Mouse (Mus musculus): ENCODE measurements around the gene Aym1. TPM values are rescaled to one million over a fixed set of nuclear protein-coding genes. Genes with fewer than 3 reads are reported as not detected.
"Not testable (repeated sequence)": the region's sequence is repeated elsewhere in the genome, so short reads cannot be mapped to it uniquely, and the experiment has no call there.

Gene Aym1
- total RNA-seq, 2 experiments from 2014 or later: not detected

DNA sequence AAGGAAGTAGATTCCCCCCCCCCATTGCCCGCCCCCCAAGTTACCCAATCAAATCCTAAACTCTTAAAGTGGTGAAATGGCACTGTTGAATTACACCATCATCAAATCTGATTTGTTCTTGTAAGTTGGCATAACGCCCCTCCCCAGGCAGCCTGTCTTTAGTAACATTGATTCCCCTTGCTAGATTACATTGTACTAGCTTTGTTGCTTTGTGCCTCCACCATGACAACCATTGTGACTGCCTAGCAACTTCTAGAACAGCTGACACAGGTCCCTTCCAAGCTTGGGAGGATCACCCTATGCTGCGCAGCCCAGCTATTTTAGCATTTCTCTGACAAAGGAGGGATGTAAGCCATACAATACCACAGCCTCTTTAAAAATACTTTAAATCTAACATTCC, 5.3 kb upstream of the Aym1 start:
- intact Hi-C loops (cut with DNase I): no loop called here
- no peak for DNase-seq

DNA sequence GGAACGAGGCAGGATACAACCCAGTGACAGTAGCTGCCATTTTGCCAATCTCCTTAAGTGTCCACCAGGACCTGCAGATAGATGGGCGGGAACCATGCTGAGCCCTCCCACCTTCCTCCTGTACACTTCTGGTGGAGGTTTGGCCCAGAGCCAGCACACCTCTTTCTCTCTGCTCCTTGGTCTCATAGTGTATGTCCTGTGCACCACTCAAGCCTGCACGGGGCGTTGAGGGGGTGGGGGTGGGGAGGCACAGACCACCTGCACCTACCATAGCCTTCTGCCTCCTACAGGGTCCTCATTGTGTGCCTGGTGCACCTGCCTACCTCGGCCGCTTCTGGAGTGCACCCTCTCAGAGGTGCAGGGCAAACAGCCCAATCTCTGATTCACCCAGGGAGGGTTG, 4.5 kb upstream of the Aym1 start:
- intact Hi-C loops (cut with DNase I): no loop called here
- DNase-seq: no peak

DNA sequence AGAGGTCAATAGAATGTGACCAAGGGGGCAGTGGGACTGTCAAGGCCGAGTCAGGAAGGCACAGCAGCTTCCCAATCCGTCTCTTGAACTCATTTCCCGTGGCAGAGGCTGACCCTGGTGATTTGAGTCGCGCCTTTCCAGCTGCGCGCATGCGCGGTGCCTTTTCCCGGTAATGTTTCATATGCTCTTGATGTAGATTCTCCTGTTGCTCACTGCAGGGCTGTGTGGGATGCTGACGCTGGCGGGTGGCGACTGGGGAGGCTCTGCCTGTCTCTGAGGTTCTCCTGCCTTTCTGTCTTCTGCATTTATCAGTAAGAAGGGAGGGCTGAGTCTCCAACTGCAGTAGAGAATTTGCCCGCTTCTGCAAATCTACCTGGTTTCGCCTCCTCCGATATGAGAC, 2.8 kb upstream of the Aym1 start:
- intact Hi-C loops (cut with DNase I): no loop called here
- no peak for DNase-seq

DNA sequence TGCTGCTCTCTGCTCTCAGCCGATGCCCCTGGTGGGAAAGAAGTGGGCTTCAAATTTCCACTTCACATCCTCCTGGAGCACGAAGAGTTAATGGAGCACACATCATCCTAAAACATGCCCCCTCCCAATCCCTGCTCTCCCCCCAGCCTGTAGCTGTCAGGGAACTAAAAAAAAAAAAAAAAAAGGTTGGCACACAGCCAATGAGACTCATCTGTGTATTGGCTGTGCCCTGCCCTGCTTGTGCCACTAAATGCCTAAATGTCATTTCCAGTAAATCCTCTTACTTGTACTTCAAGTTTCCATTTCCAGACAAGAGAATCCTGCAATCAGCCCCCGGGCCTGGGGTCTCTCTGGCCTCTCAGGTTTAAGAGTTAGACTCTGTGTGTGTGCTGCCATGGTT, 562 bp downstream of the Aym1 start:
- intact Hi-C loops (cut with DNase I): no loop called here
- DNase-seq: no peak

DNA sequence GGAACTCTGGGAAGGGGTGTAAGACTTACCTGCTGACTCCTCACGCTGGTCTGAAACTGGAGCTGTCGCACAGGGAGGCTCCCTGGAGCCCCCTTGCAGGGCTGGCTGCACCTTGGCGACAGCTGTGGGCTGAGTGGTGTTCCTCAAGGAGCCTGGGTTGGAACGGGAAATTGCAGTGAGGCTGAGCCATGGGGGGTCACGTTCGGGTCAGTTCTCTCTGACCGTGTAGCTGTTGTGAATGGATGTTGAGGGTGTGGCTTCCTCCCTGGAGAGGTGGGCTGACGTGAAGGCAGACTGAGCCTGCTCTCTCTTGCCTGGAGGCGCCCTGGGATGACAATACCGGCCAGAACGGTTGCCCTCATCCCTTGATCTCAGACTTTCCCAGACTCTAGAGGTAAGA, 1.7 kb downstream of the Aym1 start:
- intact Hi-C loops (cut with DNase I): no loop called here
- no peak for DNase-seq

DNA sequence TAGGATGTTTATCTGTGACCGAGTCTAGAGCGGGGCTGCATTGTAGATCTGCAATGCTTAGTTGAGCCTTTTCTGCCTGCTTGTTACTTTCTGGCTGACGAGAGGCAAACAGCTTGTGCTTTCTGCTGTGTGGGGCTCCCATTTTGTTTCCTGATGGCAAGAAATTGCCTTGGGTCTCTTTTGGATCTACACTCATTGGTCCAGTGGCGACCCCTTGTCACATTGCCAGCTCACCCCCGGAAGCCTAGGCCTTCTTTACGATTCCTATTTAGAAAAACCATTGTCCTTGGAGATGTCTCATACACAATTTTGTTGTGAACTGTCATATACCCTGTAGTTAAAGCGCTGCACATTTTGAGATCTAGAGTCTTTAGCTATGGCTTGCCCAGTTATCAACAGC, 4.2 kb downstream of the Aym1 start:
- intact Hi-C loops (cut with DNase I): loop anchor here (10.0 kb wide), 1 partner anchor 454 kb away; no protein-coding TSS in a partner anchor
- DNase-seq: no peak

DNA sequence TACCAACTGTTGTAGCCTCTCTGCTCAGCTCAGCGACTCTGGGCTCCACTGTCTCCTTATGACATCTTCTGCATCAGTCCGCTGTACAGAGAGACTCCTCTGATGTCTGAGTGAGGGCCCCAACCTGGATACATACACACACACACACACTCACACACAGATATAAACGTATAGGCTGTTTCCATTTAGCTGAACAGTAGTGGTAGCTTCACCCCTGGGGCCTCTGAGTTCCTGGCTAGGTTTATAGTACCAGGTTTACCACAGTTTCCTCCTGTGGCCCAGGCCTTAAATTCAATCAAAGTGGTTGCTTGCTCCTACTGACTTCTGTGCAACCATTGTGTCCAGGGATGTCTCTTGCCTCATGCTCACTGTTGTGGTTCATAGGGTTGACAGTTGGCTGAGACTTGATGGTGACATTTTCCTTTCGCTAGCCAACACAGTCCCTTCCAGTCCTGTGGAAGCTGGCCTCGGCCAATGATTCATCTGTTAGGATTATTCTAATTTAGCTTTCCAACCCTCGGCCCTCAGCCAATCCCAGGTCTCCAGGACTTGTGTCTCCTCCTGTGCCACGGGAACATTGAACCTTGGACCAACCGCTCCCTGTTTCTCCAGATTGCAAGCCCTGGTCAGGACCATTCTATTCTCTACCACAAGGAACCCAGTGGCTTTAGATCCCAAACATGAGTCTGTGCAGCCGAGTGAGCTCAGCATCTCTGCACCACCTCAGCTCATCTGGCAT, 5.3 kb downstream of the Aym1 start:
- intact Hi-C loops (cut with DNase I): loop anchor here (10.0 kb wide), 1 partner anchor 452 kb away; no protein-coding TSS in a partner anchor
- DNase-seq: no peak

DNA sequence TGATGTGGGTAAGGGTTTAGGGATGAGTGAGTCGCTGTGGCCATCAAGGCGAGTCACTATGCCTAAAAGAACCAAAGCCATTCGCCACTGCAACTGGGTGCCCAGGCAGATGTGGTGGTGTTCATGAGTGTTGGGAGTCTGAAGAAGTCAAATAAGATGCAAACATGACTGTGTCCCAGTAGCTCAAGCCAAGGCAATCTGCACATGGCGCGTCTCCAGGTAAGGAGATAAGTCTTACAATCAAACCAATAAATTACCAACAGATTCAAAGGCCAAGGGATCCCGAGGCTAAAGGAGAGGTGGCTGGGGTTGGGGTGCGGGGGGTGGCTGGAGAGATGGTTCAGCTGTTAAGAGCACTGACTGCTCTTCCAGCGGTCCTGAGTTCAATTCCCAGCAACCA, 6.1 kb downstream of the Aym1 start:
- intact Hi-C loops (cut with DNase I): loop anchor here (10.0 kb wide), 1 partner anchor 452 kb away; no protein-coding TSS in a partner anchor
- no peak for DNase-seq

DNA sequence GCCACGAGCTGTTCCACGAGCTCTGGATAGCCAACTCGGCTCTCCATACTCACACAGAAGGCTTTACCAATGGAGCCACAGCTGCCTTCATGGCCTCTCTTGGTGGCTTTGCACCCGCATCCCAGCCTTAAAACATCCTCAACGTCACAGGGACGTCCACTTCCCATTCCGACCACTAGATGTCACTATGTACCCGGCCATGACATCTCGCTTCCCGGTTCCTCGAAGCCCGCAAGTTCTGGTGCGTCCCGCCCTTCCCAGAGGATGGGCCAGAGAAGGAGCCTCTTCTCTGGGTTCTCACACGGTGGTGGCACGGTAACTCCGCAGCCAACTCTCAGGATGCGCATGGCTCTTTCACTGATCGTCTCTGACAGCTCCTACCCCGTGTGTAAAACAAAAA, 8.8 kb downstream of the Aym1 start:
- peak; percentile 57 to 59 for DNase-seq
- intact Hi-C loops (cut with DNase I): loop anchor here (2.0 to 10.0 kb wide), 2 partner anchors 359 to 449 kb away; partner anchors contain the start of gene 1700069L16Rik

DNA sequence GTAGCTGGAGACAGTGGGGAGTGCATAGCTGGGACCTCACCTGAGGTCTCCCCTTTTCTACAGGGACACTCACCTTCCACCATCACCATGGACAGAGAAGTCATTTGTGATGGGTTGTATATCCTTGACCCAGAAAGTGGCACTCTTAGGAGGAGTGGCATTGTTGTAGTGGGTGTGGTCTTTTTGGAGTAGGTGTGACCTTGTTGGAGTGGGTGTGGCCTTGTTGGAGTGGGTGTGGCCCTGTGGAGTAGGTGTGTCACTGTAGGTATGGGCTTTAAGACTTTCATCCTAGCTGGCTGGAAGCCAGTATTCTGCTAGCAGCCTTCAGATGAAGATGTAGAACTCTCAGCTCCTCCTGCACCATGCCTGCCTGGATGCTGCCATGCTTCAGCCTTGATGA, 10.6 kb downstream of the Aym1 start:
- intact Hi-C loops (cut with DNase I): loop anchor here (2.0 to 10.0 kb wide), 2 partner anchors 357 to 447 kb away; partner anchors contain the start of gene 1700069L16Rik
- DNase-seq: not testable (repeated sequence)

DNA sequence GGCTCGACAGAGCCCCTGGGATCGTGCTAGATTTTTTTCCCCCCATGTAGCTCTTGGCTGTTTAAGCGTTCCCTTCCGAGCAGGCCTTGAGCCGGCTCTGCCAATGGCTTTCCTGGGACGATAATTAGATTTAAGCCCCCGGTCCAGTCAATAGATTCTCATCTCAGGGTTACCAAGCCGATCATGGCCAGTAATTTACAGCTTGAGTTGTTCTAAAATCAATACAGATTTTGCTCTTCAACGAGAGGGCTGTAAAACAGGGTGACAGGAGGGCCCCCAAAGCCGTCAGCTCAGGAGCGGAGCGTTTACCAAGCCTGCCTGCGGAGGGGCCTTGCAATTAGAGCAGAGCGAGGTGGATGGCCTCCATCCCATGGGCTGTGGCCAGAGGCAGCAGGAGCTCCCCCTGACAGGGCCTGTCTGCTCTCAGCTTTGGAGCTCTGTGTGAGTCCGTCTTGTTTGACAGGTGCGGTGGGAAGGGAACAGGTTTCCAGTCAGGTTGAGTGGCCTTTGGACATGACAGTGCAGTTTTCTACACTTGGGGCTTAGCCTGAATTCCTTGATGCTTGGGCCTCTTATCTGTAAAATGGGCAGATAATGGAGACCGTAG, 12.3 kb downstream of the Aym1 start:
- intact Hi-C loops (cut with DNase I): loop anchor here (10.0 kb wide), 1 partner anchor 445 kb away; no protein-coding TSS in a partner anchor
- no peak for DNase-seq

DNA sequence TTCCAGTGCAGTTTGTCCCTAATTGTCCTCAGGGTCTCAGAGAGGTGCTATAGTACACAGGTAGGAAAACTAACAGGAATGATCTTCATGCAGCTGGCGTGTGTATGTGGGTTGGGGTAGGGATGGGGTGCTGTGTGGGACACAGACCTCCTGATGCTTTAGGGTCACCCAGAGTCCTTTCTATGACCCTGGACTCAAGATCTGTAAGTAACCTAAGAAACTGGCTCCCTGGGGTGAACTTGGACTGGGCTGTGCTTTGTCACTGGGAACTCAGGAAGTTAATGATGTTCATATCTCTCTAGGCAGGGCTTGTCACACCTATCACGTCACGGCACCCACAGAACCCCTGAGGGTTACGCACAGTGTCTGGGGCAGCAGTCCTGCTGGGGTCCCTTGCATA, 15.4 kb downstream of the Aym1 start:
- intact Hi-C loops (cut with DNase I): no loop called here
- DNase-seq: no peak

DNA sequence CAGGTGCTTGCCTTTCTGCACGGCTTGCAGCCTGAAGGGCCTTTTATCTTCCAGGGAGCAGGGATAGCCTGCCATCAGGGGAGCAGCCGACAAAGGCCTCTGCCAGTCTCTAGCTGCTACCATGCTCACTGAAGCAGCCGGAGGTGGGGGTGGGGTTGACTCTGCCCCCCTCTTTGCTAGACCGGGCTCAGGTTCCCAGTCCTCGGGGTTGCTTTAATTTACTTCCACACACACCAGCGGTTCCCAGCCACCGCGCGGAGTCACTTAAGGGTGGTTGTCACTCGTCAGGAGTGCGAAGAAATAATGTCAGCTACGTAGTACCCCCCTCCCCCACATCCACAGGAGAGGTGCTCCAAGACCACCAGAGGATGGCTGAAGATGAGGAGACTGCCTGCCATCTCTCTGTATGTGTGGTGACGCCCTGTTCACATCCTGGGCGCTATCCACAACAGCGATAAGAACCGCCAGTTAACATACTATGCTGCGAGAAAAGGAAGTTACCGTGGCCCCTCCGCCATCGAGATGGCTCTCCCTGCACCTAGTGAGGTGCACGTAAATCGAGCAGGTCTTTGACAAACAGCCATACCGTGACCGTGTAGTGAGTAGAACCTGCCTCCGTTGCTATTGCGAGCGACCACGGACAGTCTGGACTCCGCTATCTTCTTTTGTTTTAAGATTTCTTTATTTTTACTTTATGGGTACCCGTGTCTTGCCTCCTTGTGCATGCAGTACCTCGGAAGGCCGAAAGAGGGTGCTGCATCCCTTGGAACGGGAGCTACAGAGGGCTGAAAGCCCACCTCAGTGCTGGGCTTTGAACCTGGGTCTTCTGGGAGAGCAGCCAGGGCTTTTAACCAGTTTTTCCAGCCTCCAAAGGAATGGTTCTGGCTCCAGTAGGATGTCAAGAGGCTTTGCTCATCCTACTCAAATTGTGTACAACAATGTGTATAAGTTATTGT, 16.2 kb downstream of the Aym1 start:
- intact Hi-C loops (cut with DNase I): no loop called here
- DNase-seq: no peak

DNA sequence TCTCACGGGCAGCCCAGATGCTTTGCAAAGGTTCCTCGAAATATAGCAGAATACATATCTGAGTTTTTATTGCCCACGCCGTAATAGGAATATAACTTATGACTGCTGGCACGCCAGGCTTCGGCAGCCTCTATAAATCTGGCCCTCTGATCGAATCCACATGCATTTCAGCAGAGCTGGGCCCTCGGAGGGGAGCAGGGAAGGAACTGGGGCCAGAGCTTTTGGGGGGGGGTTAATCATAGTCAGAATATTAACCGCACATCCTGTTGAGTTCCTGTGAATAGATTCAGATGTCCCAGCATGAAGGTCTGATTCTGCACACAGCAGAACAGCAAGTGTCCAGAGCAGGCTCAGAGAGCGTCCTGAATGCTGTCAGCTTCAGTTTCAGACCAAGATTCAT, 17.2 kb downstream of the Aym1 start:
- intact Hi-C loops (cut with DNase I): no loop called here
- DNase-seq: no peak

DNA sequence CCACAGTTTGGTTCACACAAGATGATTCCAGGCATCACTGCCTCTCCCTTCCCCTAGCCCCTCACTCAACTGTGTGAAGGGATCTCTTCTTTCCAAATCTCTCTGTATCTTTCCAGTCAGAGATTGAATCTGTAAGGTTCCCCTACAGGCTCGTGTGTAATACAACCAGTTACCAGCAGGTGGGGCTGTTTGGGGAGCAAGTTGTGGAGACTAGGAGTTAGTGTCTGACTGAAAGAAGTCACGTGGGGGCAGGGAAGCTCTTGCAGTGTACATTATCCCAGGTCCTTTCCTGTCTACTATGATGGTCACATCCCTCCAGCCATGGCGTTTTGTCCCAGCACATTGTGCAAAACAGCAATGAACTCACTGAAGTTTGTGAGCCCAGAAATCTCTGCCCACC, 18.7 kb downstream of the Aym1 start:
- peak in 1 of 2 experiments; percentile 20 for DNase-seq

DNA sequence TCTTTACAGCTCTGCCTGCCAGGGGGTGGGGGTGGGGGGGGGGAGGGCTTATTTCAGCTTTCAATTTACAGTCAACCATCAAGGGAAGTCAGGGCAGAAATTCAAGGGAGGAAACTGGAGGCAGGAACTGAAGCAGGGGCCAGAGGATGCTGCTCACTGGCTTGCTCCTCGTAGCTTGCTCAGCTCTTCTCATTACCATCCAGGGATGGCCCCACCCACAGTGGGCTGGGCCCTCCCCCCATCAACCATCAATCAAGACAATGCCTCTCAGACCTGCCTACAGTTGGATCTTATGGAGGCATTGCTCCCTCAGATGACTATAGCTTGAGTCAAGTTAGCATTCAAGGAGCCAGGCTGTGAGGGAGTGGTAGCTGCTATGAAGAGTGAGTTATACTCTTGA, 19.2 kb downstream of the Aym1 start:
- intact Hi-C loops (cut with DNase I): no loop called here
- DNase-seq: no peak

More for the DNA sequence above, 18.7 kb downstream of the Aym1 start:
- intact Hi-C loops (cut with DNase I): no loop called here

DNA sequence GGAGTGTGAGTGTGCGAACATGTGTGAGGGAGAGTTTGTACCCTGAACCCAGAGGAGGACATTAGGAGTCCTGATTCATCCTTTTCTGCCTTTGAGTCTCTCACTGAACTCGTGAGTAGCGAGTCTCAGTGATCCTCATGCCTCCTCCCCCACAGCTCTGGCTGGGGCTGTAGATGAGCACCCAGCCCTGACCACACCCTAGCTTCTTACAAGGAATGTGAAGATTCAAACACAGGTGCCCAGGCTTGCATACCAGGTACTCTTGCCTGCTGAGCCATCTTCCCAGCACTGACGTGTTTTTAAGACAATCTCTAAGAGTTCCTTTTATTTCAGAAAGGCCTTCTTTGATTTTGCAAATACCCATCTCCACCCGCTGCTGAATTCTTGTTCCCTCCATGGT, 22.3 kb downstream of the Aym1 start:
- no peak for DNase-seq
- intact Hi-C loops (cut with DNase I): no loop called here

DNA sequence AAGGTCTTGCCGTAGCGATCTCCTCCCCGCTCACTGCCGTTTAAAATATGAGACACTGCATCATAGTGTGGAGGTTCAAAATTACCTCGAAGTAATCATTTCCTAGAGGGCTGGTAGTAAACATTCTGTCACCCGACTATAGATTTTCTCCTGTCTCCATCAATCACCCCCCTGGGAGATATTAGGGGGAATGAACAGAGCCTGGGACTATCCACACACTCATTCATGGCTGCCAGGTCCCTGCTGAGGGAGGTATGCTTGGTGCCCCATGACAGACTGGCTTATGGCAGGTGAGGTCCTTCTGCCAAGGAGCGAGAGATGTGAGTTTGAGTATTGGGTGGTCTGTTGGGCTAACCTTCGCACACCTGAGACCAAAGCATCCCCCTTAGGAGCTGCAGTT, 23.5 kb downstream of the Aym1 start:
- intact Hi-C loops (cut with DNase I): no loop called here
- no peak for DNase-seq

DNA sequence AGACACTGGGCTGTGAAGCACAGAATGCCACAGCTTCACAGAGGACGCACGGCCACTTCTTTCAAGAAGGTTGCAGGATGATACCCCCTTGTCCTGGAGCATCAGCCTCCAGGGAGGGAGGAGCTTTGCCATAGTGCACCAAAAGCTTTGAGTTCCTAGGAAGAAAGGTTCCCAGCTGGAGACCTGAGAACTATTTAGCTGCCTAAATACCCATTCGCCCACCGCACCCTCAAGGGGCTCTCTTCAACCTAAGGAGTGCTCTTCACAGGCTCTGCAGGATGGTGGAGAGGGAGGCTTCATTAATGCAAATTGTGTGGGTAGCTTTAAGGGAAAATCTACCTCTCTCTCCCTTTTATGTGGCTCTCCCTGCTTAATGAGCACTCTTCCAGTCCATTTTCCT, 25.5 kb downstream of the Aym1 start:
- no peak for DNase-seq
- intact Hi-C loops (cut with DNase I): no loop called here

DNA sequence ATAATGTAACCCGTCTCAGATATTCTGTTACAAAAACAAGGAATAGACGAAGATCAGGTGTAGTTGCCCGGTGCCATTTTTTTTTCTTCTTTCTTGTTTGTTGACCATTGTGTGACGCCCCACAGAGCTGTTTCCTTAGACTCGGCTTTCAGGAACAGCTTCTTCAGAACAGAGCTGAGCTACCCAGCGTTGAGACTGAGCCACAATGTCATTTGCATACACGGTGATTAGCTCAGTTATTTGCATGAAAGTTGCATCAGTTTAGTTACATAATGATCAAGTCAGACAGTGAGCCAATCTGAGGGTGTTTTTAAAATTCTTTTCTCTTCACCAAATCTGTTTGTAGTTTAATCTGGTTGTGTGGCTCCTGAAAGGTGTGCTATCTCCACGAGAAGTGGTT, 36.7 kb downstream of the Aym1 start:
- no peak for DNase-seq
- intact Hi-C loops (cut with DNase I): no loop called here

Measured in gastrocnemius, postnatal 36 days (tissue).